Comparison of ENCODE assay signal across 29 mouse cellular contexts in genomic region chr19:48913011-48913410, GRCm38 (mm10).
DNase-seq lines count a peak whose midpoint lies in the region; ATAC-seq lines count a peak whose summit lies in the region.
"Had no signal": no experiment of that assay in that cellular context is flagged by ENCODE, and none has a peak within 500 bp of the region (broad histone marks: within the 10 kb centered on the region; RNA-seq: fewer than 3 reads in every experiment).

No protein-coding gene starts in this region.

- no peak for ATAC-seq in embryonic facial prominence, embryonic 14.5 days (ENCODE audit: low read depth)
- peak; percentile 26; the same call in 1 of the 2 replicates for ATAC-seq in forebrain, embryonic 15.5 days (replicated peaks)
- no peak for ATAC-seq in forebrain, embryonic 11.5 days (replicated peaks; ENCODE audit: low FRiP score)
- peak; percentile 37; the same call in 1 of the 2 replicates for ATAC-seq in midbrain, embryonic 13.5 days
- ATAC-seq: activated CD4-positive, CD25-positive, alpha-beta regulatory T cell, adult 4 months; CD4-positive, CD25-positive, alpha-beta regulatory T cell, adult 4 months; forebrain, embryonic 16.5 days; Patski had no signal

- no peaks in the 10 kb centered on the region for H3K27me3 ChIP-seq in embryonic facial prominence, embryonic 14.5 days (replicated peaks; ENCODE audit: control insufficient read depth, insufficient read depth, low read length)
- no peaks in the 10 kb centered on the region for H3K27me3 ChIP-seq in embryonic facial prominence, embryonic 10.5 days (replicated peaks; ENCODE audit: low read depth, poor library complexity, severe bottlenecking)
- no peaks in the 10 kb centered on the region for H3K27me3 ChIP-seq in forebrain, embryonic 15.5 days
- H3K27me3 ChIP-seq in forebrain, embryonic 11.5 days (ENCODE audit: control insufficient read depth, insufficient read depth, low read length), result no peaks in the 10 kb centered on the region
- H3K27me3 ChIP-seq in midbrain, embryonic 13.5 days, result no peaks in the 10 kb centered on the region
- H3K27me3 ChIP-seq in midbrain, embryonic 10.5 days (ENCODE audit: low read depth, poor library complexity, severe bottlenecking), result no peaks in the 10 kb centered on the region
- H3K27me3 ChIP-seq: CH12.LX; embryonic facial prominence, embryonic 12.5 days; embryonic facial prominence, embryonic 15.5 days had no signal

- no peaks in the 10 kb centered on the region for H3K4me1 ChIP-seq in embryonic facial prominence, embryonic 14.5 days (ENCODE audit: control insufficient read depth, insufficient read depth, low read length)
- no peaks in the 10 kb centered on the region for H3K4me1 ChIP-seq in embryonic facial prominence, embryonic 10.5 days
- H3K4me1 ChIP-seq in forebrain, embryonic 15.5 days, result no peaks in the 10 kb centered on the region
- no peaks in the 10 kb centered on the region for H3K4me1 ChIP-seq in forebrain, embryonic 11.5 days (replicated peaks; ENCODE audit: control insufficient read depth, insufficient read depth, low read length)
- no peaks in the 10 kb centered on the region; the same call in 1 of the 2 replicates for H3K4me1 ChIP-seq in midbrain, embryonic 13.5 days (replicated peaks)
- no peaks in the 10 kb centered on the region for H3K4me1 ChIP-seq in midbrain, embryonic 10.5 days
- H3K4me1 ChIP-seq: embryonic facial prominence, embryonic 12.5 days; embryonic facial prominence, embryonic 15.5 days; forebrain, embryonic 10.5 days had no signal

- WGBS in embryonic facial prominence, embryonic 14.5 days, result 74% methylated on average over 3 of the region's 3 CpGs
- 85% methylated on average over 3 of the region's 3 CpGs for WGBS in embryonic facial prominence, embryonic 10.5 days
- WGBS in forebrain, embryonic 15.5 days, result 65% methylated on average over 3 of the region's 3 CpGs
- 87% methylated on average over 3 of the region's 3 CpGs for WGBS in forebrain, embryonic 11.5 days
- WGBS in midbrain, embryonic 13.5 days, result 62% methylated on average over 3 of the region's 3 CpGs
- 87% methylated on average over 3 of the region's 3 CpGs for WGBS in midbrain, embryonic 10.5 days

- H3K4me3 ChIP-seq in embryonic facial prominence, embryonic 14.5 days (ENCODE audit: low read depth, low read length), result no peak overlapping the region
- H3K4me3 ChIP-seq in embryonic facial prominence, embryonic 10.5 days, result no peak overlapping the region
- no peak overlapping the region for H3K4me3 ChIP-seq in forebrain, embryonic 15.5 days
- no peak overlapping the region for H3K4me3 ChIP-seq in forebrain, embryonic 11.5 days (ENCODE audit: low read depth, low read length)
- H3K4me3 ChIP-seq in midbrain, embryonic 13.5 days (replicated peaks), result no peak overlapping the region
- H3K4me3 ChIP-seq in midbrain, embryonic 10.5 days, result no peak overlapping the region
- H3K4me3 ChIP-seq: embryonic facial prominence, embryonic 12.5 days; embryonic facial prominence, embryonic 15.5 days; erythroblast, embryonic 14.5 days; forebrain, embryonic 10.5 days had no signal

- H3K4me2 ChIP-seq in embryonic facial prominence, embryonic 14.5 days (ENCODE audit: low read depth, low read length), result no peak overlapping the region
- no peak overlapping the region for H3K4me2 ChIP-seq in forebrain, embryonic 15.5 days (replicated peaks)
- no peak overlapping the region for H3K4me2 ChIP-seq in forebrain, embryonic 11.5 days (ENCODE audit: low read depth, low read length, severe bottlenecking)
- no peak overlapping the region for H3K4me2 ChIP-seq in midbrain, embryonic 13.5 days (replicated peaks)
- H3K4me2 ChIP-seq: embryonic facial prominence, embryonic 12.5 days; embryonic facial prominence, embryonic 15.5 days had no signal

- peak; percentile 4 for DNase-seq in embryonic facial prominence, embryonic 14.5 days (ENCODE audit: low spot score)
- DNase-seq in embryonic facial prominence, embryonic 10.5 days (ENCODE audit: low spot score), result no peak
- DNase-seq in forebrain, embryonic 11.5 days (ENCODE audit: low spot score), result no peak
- DNase-seq in midbrain, embryonic 10.5 days (ENCODE audit: low spot score), result no peak
- DNase-seq in retina, postnatal 1 day, result peak; percentile 71
- DNase-seq in retina, embryonic 14.5 days (ENCODE audit: low spot score), result no peak
- DNase-seq: adrenal gland, adult 8-10 months; adrenal gland, postnatal 14 days; adrenal gland, postnatal 36 days; B cell, adult 2 months; cerebellum, adult 11 months; cerebellum, adult 18-20 months; cerebellum, adult 8-10 months; cerebellum, adult 9-11 months; cerebellum, postnatal 14 days; cerebellum, postnatal 36 days; embryo, embryonic 11 days had no signal

- H3K36me3 ChIP-seq in embryonic facial prominence, embryonic 14.5 days (ENCODE audit: control insufficient read depth, insufficient read depth, low read length), result no peaks in the 10 kb centered on the region
- no peaks in the 10 kb centered on the region for H3K36me3 ChIP-seq in embryonic facial prominence, embryonic 10.5 days (replicated peaks)
- H3K36me3 ChIP-seq in forebrain, embryonic 15.5 days, result no peaks in the 10 kb centered on the region
- no peaks in the 10 kb centered on the region for H3K36me3 ChIP-seq in forebrain, embryonic 11.5 days (ENCODE audit: control insufficient read depth, insufficient read depth, low read length)
- H3K36me3 ChIP-seq in midbrain, embryonic 13.5 days, result no peaks in the 10 kb centered on the region
- H3K36me3 ChIP-seq in midbrain, embryonic 10.5 days, result no peaks in the 10 kb centered on the region
- H3K36me3 ChIP-seq: embryonic facial prominence, embryonic 12.5 days; embryonic facial prominence, embryonic 15.5 days; forebrain, embryonic 10.5 days; G1E had no signal

- H3K27ac ChIP-seq in embryonic facial prominence, embryonic 14.5 days (replicated peaks; ENCODE audit: low read depth, low read length), result no peak overlapping the region
- no peak overlapping the region for H3K27ac ChIP-seq in embryonic facial prominence, embryonic 10.5 days (replicated peaks)
- no peak overlapping the region for H3K27ac ChIP-seq in forebrain, embryonic 15.5 days (replicated peaks)
- H3K27ac ChIP-seq in forebrain, embryonic 11.5 days (ENCODE audit: low read depth, low read length), result no peak overlapping the region
- 0 out of 2 replicates have a peak overlapping the region, but pooled peaks have one; percentile 3 for H3K27ac ChIP-seq in midbrain, embryonic 13.5 days
- H3K27ac ChIP-seq in midbrain, embryonic 10.5 days (replicated peaks), result no peak overlapping the region
- H3K27ac ChIP-seq: embryonic facial prominence, embryonic 12.5 days; embryonic facial prominence, embryonic 15.5 days; forebrain, embryonic 10.5 days had no signal

- no peaks in the 10 kb centered on the region for H3K9me3 ChIP-seq in embryonic facial prominence, embryonic 14.5 days (ENCODE audit: control insufficient read depth, low read length)
- no peaks in the 10 kb centered on the region for H3K9me3 ChIP-seq in embryonic facial prominence, embryonic 10.5 days
- H3K9me3 ChIP-seq in forebrain, embryonic 15.5 days, result no peaks in the 10 kb centered on the region
- H3K9me3 ChIP-seq in forebrain, embryonic 11.5 days (ENCODE audit: control insufficient read depth, low read length), result no peaks in the 10 kb centered on the region
- no peaks in the 10 kb centered on the region for H3K9me3 ChIP-seq in midbrain, embryonic 13.5 days
- H3K9me3 ChIP-seq in midbrain, embryonic 10.5 days (replicated peaks), result no peaks in the 10 kb centered on the region
- H3K9me3 ChIP-seq: embryonic facial prominence, embryonic 12.5 days; embryonic facial prominence, embryonic 15.5 days; forebrain, embryonic 10.5 days had no signal

- no peak overlapping the region for H3K9ac ChIP-seq in embryonic facial prominence, embryonic 14.5 days (ENCODE audit: low read depth, low read length)
- no peak overlapping the region for H3K9ac ChIP-seq in forebrain, embryonic 15.5 days (replicated peaks)
- no peak overlapping the region for H3K9ac ChIP-seq in forebrain, embryonic 11.5 days (ENCODE audit: low read length)
- no peak overlapping the region for H3K9ac ChIP-seq in midbrain, embryonic 13.5 days (replicated peaks)
- H3K9ac ChIP-seq: embryonic facial prominence, embryonic 12.5 days; embryonic facial prominence, embryonic 15.5 days had no signal

Comparison
In these comparisons a context has a peak if more than half of its experiments do, and no peak if none do; other contexts are left out.
1. ATAC-seq: peak in forebrain, embryonic 15.5 days (single experiment) and midbrain, embryonic 13.5 days (single experiment); none in embryonic facial prominence, embryonic 14.5 days (single experiment) and forebrain, embryonic 11.5 days (single experiment).
2. DNase-seq: peak in embryonic facial prominence, embryonic 14.5 days (single experiment) and retina, postnatal 1 day (single experiment); none in embryonic facial prominence, embryonic 10.5 days (single experiment), forebrain, embryonic 11.5 days (single experiment), midbrain, embryonic 10.5 days (single experiment) and retina, embryonic 14.5 days (single experiment).